Mouse (Mus musculus) brain, embryonic 14.5 days (tissue): ENCODE measurements around the gene Borcs5. TPM values are rescaled to one million over a fixed set of nuclear protein-coding genes. Genes with fewer than 3 reads are reported as not detected.

Experiments
- DNase-seq: peaks from one replicate; pipeline ENCODE4 v3.0.0-alpha.2; 2011; ENCODE audit warnings: low read depth
- CTCF ChIP-seq: fragments of 200-500 bp; IDR thresholded peaks from 2 replicates; pipeline ENCODE4 v1.5.1; 2012; ENCODE audit warnings: inconsistent platforms, mild to moderate bottlenecking, moderate library complexity, borderline replicate concordance; ENCODE audit not compliant: insufficient read depth, insufficient read length; ENCODE audit errors: extremely low read depth
- POLR2A ChIP-seq: fragments of 200-500 bp; IDR thresholded peaks from 2 replicates; pipeline ENCODE4 v1.6.1; 2012; ENCODE audit warnings: mild to moderate bottlenecking, inconsistent platforms, borderline replicate concordance; ENCODE audit not compliant: poor library complexity, insufficient read depth, insufficient read length, severe bottlenecking; ENCODE audit errors: extremely low read depth
- polyA plus RNA-seq: library from polyadenylated mRNA; depleted of rRNA; stranded (reverse); fragments of >200 nt; gene quantifications from 2 replicates; pipeline ENCODE4 v1.2.3, GENCODE M21; 2012

The Borcs5 gene
- polyA plus RNA-seq, 1 experiment: 28.3 TPM

- TF ChIP-seq POLR2A (no peak), CTCF (no peak)
- DNase-seq: peak; percentile 50
Observed at GRCm38 (mm10) chr6:134631947-134632687, 7.2 kb upstream of the Borcs5 start, which contains the start of gene Mansc1. Gene Mansc1, minus strand, starts transcription at chr6:134632488.

GRCm38 (mm10) chr6:134632756-134633155 is 6.6 kb upstream of the Borcs5 start:
- DNase-seq: no peak

GRCm38 (mm10) chr6:134633553-134633952 is 5.8 kb upstream of the Borcs5 start:
- DNase-seq: no peak
- TF ChIP-seq POLR2A (no peak), CTCF (no peak)

More at GRCm38 (mm10) chr6:134632756-134633155, 6.6 kb upstream of the Borcs5 start:
- TF ChIP-seq CTCF: no peak
- no peak for TF ChIP-seq POLR2A

GRCm38 (mm10) chr6:134636476-134636875 is 2.8 kb upstream of the Borcs5 start:
- no peak for TF ChIP-seq CTCF
- TF ChIP-seq POLR2A: no peak
- no peak for DNase-seq

GRCm38 (mm10) chr6:134639900-134640299 is 590 bp downstream of the Borcs5 start:
- TF ChIP-seq CTCF (no peak), POLR2A (no peak)

GRCm38 (mm10) chr6:134640485-134641475 is 1.5 kb downstream of the Borcs5 start:
- TF ChIP-seq CTCF (peak; percentile 51; the same call in 1 of the 2 replicates), POLR2A (peak; percentile 88)
- peak; percentile 98 for DNase-seq

More at GRCm38 (mm10) chr6:134639900-134640299, 590 bp downstream of the Borcs5 start:
- DNase-seq: no peak

- no peak for DNase-seq
- no peak for TF ChIP-seq CTCF
- no peak for TF ChIP-seq POLR2A
Observed at GRCm38 (mm10) chr6:134641738-134642446, 2.6 kb downstream of the Borcs5 start.

GRCm38 (mm10) chr6:134643296-134643695 is 4.0 kb downstream of the Borcs5 start:
- DNase-seq: no peak
- TF ChIP-seq POLR2A: no peak
- no peak for TF ChIP-seq CTCF

- no peak for DNase-seq
- TF ChIP-seq POLR2A: no peak
- TF ChIP-seq CTCF: no peak
Observed at GRCm38 (mm10) chr6:134646835-134647234, 7.5 kb downstream of the Borcs5 start.

- TF ChIP-seq POLR2A (no peak), CTCF (no peak)
- DNase-seq: peak; percentile 74
Observed at GRCm38 (mm10) chr6:134647621-134648020, 8.3 kb downstream of the Borcs5 start.

- TF ChIP-seq POLR2A (no peak), CTCF (no peak)
- peak; percentile 58 for DNase-seq
Observed at GRCm38 (mm10) chr6:134648356-134648755, 9.0 kb downstream of the Borcs5 start.

GRCm38 (mm10) chr6:134656527-134656926 is 17.2 kb downstream of the Borcs5 start:
- no peak for TF ChIP-seq POLR2A
- no peak for TF ChIP-seq CTCF

More at GRCm38 (mm10) chr6:134656527-134656926, 17.2 kb downstream of the Borcs5 start:
- DNase-seq: no peak
